Mouse (Mus musculus): Measurements from ENCODE around the gene Aig1. TPM values are rescaled to one million over a fixed set of nuclear protein-coding genes. Genes with fewer than 3 reads are reported as not detected.

The Aig1 gene
- polyA plus RNA-seq, 1 experiment from 2014 or later: 27.4 TPM

DNA sequence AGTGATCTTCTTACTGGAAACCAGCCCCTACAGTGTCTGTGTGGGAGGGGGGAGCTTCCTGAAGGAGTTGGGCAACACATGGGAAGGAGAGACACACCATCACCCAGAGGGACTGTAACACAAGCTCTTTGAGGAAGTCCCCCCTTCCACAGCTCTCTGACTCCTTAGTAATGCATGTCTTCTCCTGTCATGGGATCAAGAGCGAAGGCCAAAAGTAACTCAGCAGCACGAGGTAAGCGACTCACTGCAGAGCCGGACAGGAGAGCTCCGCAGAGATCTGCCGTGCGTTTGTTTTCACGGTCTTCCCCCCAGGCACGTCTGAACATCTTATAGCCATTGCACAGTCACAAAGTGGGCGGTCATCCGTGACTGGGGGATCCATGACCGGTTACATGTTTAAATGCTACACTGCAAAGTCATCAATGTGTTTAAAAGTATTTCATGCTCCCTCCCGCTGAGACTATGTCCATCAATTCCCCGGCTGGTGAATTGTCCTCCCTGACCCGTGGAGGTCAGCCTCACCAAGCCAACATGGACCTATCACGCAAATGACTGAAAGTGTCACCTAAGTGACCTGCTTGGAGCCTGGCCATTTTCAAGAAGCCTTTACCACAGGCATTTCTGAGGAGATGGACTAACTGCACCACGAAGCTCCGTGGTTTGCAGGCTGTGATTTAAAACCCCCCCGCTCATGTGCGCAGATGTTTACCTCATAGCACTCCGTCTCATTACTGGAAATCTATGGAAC is 30.9 kb downstream of the Aig1 start:
- Histone ChIP-seq H3K4me2 (no peak overlapping the region), H3K4me1 (ENCODE audit: control insufficient read depth, insufficient read depth, low read length) (no peaks in the 10 kb centered on the region; the same call in none of the 2 replicates), H3K4me3 (ENCODE audit: low read depth, low read length) (no peak overlapping the region), H3K9ac (ENCODE audit: low read length) (no peak overlapping the region), H3K27ac (ENCODE audit: low read depth, low read length) (no peak overlapping the region), H3K36me3 (ENCODE audit: control insufficient read depth, insufficient read depth, low read length) (no peaks in the 10 kb centered on the region), H3K9me3 (ENCODE audit: control insufficient read depth, low read length) (no peaks in the 10 kb centered on the region), H3K27me3 (ENCODE audit: control insufficient read depth, insufficient read depth, low read length) (no peaks in the 10 kb centered on the region)
- no peak for ATAC-seq (ENCODE audit: low FRiP score)
- DNase-seq (ENCODE audit: low spot score, missing footprints): no peak
- 79% methylated on average over 21 of the region's 21 CpGs for WGBS

DNA sequence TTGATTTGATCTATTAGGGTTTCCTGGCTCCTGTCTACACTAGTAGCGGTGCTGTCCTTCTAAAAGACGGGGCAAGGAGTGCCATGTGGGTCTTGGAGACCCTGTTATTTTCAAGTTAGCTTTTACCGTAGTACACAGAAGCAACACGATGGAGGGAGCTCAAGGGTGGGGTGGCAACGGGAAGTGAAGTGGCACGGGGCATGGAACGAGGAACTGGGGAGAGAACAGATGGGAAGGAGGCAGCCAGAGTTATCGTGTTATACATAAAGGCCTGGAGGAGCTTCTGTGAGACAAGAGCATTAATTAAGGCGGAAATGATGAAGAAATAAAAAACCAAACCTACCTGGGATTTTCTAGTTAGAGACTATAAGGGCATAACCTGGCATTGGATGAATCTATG is 31.8 kb downstream of the Aig1 start:
- Histone ChIP-seq H3K9ac (ENCODE audit: low read length) (no peak overlapping the region), H3K27me3 (ENCODE audit: control insufficient read depth, insufficient read depth, low read length) (no peaks in the 10 kb centered on the region), H3K4me1 (ENCODE audit: control insufficient read depth, insufficient read depth, low read length) (no peaks in the 10 kb centered on the region; the same call in none of the 2 replicates), H3K36me3 (ENCODE audit: control insufficient read depth, insufficient read depth, low read length) (no peaks in the 10 kb centered on the region), H3K9me3 (ENCODE audit: control insufficient read depth, low read length) (no peaks in the 10 kb centered on the region), H3K4me2 (no peak overlapping the region), H3K27ac (ENCODE audit: low read depth, low read length) (no peak overlapping the region), H3K4me3 (ENCODE audit: low read depth, low read length) (no peak overlapping the region)
- WGBS: 92% methylated on average over 9 of the region's 9 CpGs
- DNase-seq (ENCODE audit: low spot score, missing footprints) (no peak), ATAC-seq (ENCODE audit: low FRiP score) (no peak)

DNA sequence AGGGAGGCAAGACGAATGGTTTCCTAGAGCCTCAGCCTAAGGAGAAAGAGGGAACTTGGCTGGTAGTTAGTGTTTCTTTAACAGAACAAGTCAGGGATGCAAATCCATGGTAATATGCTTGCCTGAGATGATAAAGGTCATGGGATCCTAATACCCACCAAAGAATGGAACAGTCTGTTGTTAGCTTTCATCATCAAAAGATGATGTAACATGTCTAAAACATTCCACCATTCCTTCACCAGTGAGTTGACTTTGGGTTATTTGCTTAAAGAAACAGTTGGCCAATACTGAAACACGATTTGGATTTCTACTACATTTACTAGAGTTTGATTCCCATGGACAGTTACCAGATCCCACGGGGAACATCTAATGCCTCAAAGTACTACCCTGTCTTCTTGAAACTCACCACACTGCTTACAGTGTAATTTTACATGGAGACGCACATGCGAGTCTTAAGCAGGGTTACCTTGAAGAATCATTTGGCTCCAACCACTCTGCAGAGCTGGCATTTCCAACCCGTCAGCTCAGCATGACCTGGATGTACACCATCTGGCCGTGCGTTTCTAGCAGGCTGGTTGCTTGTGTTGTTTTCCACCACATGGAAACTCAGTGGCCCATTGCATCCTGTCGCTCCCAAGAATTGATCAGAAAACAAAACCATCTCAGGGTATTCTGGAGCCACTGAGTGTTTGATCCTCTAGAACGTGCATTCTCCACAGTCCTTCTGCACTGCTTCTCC is 32.9 kb downstream of the Aig1 start:
- no peak overlapping the region for H3K27ac ChIP-seq (ENCODE audit: low read depth, low read length)
- no peaks in the 10 kb centered on the region for H3K27me3 ChIP-seq (ENCODE audit: control insufficient read depth, insufficient read depth, low read length)
- H3K36me3 ChIP-seq (ENCODE audit: control insufficient read depth, insufficient read depth, low read length): no peaks in the 10 kb centered on the region
- H3K9me3 ChIP-seq (ENCODE audit: control insufficient read depth, low read length): no peaks in the 10 kb centered on the region
- H3K4me3 ChIP-seq (ENCODE audit: low read depth, low read length): no peak overlapping the region
- ATAC-seq (ENCODE audit: low FRiP score) (no peak), DNase-seq (ENCODE audit: low spot score, missing footprints) (no peak)
- no peak overlapping the region for H3K4me2 ChIP-seq
- no peak overlapping the region for H3K9ac ChIP-seq (ENCODE audit: low read length)
- H3K4me1 ChIP-seq (ENCODE audit: control insufficient read depth, insufficient read depth, low read length): no peaks in the 10 kb centered on the region; the same call in none of the 2 replicates
- 90% methylated on average over 10 of the region's 10 CpGs for WGBS

DNA sequence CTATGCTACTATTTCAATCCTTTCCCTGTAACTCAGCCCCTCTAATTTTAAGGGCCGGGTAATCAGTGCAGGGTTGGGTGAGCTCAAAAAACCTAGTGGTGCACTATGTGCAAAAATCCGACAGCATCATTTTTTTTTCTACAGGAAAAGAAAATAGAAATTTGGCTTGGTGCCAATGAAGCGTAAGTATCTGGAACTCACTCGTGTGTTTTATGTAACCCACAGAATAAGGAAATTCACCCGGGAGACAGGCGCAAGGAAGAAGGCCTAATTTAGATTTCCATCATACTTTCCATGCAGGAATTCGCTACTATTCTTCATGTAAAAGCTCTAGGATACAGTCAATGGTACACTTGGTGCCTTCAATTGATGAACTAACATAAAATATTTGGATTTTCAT is 34.7 kb downstream of the Aig1 start:
- DNase-seq (ENCODE audit: low spot score, missing footprints): no peak
- H3K4me3 ChIP-seq (ENCODE audit: low read depth, low read length): no peak overlapping the region

DNA sequence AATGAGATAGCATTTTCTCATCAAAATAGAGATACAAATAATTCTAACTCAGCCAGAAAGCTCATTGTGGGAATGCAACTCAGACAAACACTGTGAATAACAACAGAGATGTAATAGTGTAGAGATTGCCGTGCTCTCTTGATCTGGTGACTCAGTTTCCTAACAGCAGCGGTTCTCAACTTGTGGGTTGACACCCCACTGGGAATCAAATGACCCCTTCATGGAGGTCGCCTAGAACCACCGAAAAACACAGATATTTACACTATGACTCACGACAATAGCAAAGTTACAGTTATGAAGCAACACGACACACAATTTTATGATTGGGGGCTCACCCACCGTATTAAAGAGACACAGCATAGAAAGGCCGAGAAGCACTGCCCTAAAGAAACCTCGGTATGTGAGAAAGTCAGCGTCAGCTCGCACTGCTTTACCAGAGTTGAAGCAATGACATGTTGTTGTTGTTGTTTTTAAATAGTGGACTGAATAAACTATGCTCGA is 35.7 kb downstream of the Aig1 start:
- Histone ChIP-seq H3K4me2 (no peak overlapping the region), H3K4me3 (ENCODE audit: low read depth, low read length) (no peak overlapping the region), H3K36me3 (ENCODE audit: control insufficient read depth, insufficient read depth, low read length) (no peaks in the 10 kb centered on the region), H3K9me3 (ENCODE audit: control insufficient read depth, low read length) (no peaks in the 10 kb centered on the region), H3K9ac (ENCODE audit: low read length) (no peak overlapping the region), H3K27me3 (ENCODE audit: control insufficient read depth, insufficient read depth, low read length) (no peaks in the 10 kb centered on the region), H3K27ac (ENCODE audit: low read depth, low read length) (no peak overlapping the region), H3K4me1 (ENCODE audit: control insufficient read depth, insufficient read depth, low read length) (no peaks in the 10 kb centered on the region; the same call in none of the 2 replicates)
- DNase-seq (ENCODE audit: low spot score, missing footprints): no peak
- 90% methylated on average over 12 of the region's 12 CpGs for WGBS
- no peak for ATAC-seq (ENCODE audit: low FRiP score)

More for the DNA sequence above, 34.7 kb downstream of the Aig1 start:
- H3K9me3 ChIP-seq (ENCODE audit: control insufficient read depth, low read length): no peaks in the 10 kb centered on the region
- ATAC-seq (ENCODE audit: low FRiP score): no peak
- H3K27ac ChIP-seq (ENCODE audit: low read depth, low read length): no peak overlapping the region
- H3K4me1 ChIP-seq (ENCODE audit: control insufficient read depth, insufficient read depth, low read length): no peaks in the 10 kb centered on the region; the same call in none of the 2 replicates
- H3K36me3 ChIP-seq (ENCODE audit: control insufficient read depth, insufficient read depth, low read length): no peaks in the 10 kb centered on the region
- H3K4me2 ChIP-seq: no peak overlapping the region
- no peaks in the 10 kb centered on the region for H3K27me3 ChIP-seq (ENCODE audit: control insufficient read depth, insufficient read depth, low read length)
- WGBS: 92% methylated on average over 7 of the region's 7 CpGs
- no peak overlapping the region for H3K9ac ChIP-seq (ENCODE audit: low read length)

DNA sequence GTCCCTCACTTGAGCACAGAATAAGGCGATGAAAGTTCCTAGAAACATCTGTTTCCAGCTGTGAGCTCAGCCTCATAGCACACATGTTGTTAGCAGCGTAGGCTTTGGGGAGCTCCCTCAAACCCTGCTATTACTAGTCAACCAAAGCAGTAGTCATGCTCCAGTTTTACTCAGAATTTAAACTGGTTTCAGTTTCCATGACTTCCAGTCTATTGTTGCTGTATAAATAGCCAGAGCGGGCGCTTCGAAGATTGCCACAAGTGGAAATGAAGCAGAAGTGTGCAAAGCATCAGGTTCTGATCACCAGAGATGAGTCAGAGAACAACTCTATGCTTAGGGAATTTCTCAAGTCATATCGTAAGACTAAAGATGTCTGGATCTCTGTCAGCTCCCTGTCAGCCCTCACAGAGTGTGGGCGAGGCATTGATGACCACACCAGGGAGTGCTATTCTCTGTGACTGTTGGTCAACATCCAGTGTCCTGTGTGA is 36.2 kb downstream of the Aig1 start:
- no peak overlapping the region for H3K9ac ChIP-seq (ENCODE audit: low read length)
- ATAC-seq (ENCODE audit: low FRiP score): no peak
- no peaks in the 10 kb centered on the region for H3K36me3 ChIP-seq (ENCODE audit: control insufficient read depth, insufficient read depth, low read length)
- H3K9me3 ChIP-seq (ENCODE audit: control insufficient read depth, low read length): no peaks in the 10 kb centered on the region
- 88% methylated on average over 7 of the region's 7 CpGs for WGBS
- DNase-seq (ENCODE audit: low spot score, missing footprints): no peak
- H3K27me3 ChIP-seq (ENCODE audit: control insufficient read depth, insufficient read depth, low read length): no peaks in the 10 kb centered on the region
- H3K27ac ChIP-seq (ENCODE audit: low read depth, low read length): no peak overlapping the region
- H3K4me3 ChIP-seq (ENCODE audit: low read depth, low read length): no peak overlapping the region
- H3K4me2 ChIP-seq: no peak overlapping the region
- H3K4me1 ChIP-seq (ENCODE audit: control insufficient read depth, insufficient read depth, low read length): no peaks in the 10 kb centered on the region

DNA sequence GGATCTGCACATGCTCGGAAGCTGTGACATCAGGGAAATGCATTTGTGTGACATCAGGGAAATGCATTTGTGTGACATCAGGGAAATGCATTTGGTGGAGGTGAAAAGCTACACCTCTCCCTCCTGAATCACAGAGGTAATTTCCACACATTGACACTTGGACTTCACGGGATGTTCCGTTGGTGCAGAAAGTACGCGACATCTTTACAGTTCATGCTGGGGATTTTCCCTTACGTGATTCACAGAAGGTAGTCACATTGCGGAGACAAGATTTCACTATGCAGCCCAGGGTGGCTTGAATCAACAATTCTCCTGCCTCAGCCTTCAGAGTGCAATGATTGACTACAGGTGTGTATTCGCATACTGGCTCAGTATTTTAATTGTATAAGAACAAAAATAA is 41.6 kb downstream of the Aig1 start:
- no peak overlapping the region for H3K4me2 ChIP-seq
- no peak overlapping the region for H3K9ac ChIP-seq (ENCODE audit: low read length)
- H3K4me3 ChIP-seq (ENCODE audit: low read depth, low read length): no peak overlapping the region
- H3K27me3 ChIP-seq (ENCODE audit: control insufficient read depth, insufficient read depth, low read length): no peaks in the 10 kb centered on the region
- no peaks in the 10 kb centered on the region for H3K9me3 ChIP-seq (ENCODE audit: control insufficient read depth, low read length)
- 96% methylated on average over 8 of the region's 8 CpGs for WGBS
- no peak for ATAC-seq (ENCODE audit: low FRiP score)
- H3K27ac ChIP-seq (ENCODE audit: low read depth, low read length): no peak overlapping the region
- no peaks in the 10 kb centered on the region for H3K4me1 ChIP-seq (ENCODE audit: control insufficient read depth, insufficient read depth, low read length)
- no peaks in the 10 kb centered on the region for H3K36me3 ChIP-seq (ENCODE audit: control insufficient read depth, insufficient read depth, low read length)
- DNase-seq (ENCODE audit: low spot score, missing footprints): peak; percentile 49

DNA sequence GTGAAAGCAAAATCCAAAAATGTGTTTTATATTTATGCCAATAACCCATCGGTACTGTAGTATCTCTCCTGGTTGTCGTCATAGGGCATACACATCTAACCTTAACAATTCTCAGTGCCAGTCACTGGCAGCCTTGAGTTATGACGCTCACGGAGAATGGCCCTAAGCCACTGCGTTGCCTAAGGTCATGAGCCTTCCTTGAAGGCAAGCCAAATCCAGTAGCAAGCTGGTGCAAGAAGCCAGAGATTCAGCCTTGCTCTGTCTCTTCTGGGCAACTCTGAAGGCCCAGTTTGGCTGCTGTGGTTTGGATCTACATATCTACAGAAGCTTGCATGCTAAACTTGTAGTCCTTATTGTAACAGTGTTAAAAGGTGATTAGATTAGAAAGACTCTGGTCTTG is 55.2 kb downstream of the Aig1 start:
- no peak overlapping the region for H3K4me2 ChIP-seq
- H3K4me3 ChIP-seq (ENCODE audit: low read depth, low read length): no peak overlapping the region
- no peaks in the 10 kb centered on the region for H3K36me3 ChIP-seq (ENCODE audit: control insufficient read depth, insufficient read depth, low read length)
- no peak overlapping the region for H3K9ac ChIP-seq (ENCODE audit: low read length)
- H3K27me3 ChIP-seq (ENCODE audit: control insufficient read depth, insufficient read depth, low read length): no peaks in the 10 kb centered on the region
- no peaks in the 10 kb centered on the region for H3K4me1 ChIP-seq (ENCODE audit: control insufficient read depth, insufficient read depth, low read length)
- H3K27ac ChIP-seq (ENCODE audit: low read depth, low read length): no peak overlapping the region
- 94% methylated on average over 5 of the region's 5 CpGs for WGBS
- no peaks in the 10 kb centered on the region for H3K9me3 ChIP-seq (ENCODE audit: control insufficient read depth, low read length)
- DNase-seq (ENCODE audit: low spot score, missing footprints) (no peak), ATAC-seq (ENCODE audit: low FRiP score) (no peak)

DNA sequence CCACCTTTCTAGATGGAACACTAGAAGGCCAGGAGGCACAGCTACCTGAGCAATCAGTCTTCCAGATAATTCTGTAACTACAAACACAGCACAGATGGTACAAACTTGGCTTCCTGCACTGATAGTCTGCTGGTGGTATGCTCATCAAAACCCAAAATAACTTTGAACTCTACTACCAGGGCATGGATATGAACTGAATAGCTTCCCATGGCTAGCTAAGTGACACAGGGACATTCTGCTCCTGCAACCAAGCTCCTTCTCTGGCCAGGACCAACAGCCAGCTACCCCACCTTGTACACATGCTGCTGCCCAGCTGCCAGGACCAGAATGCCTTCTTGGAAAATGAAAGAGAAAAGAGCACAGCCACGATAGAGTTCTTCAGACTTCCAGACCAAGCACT is 60.5 kb downstream of the Aig1 start:
- no peak overlapping the region for H3K27ac ChIP-seq (ENCODE audit: low read depth, low read length)
- no peaks in the 10 kb centered on the region for H3K9me3 ChIP-seq (ENCODE audit: control insufficient read depth, low read length)
- no peaks in the 10 kb centered on the region for H3K36me3 ChIP-seq (ENCODE audit: control insufficient read depth, insufficient read depth, low read length)
- H3K4me3 ChIP-seq (ENCODE audit: low read depth, low read length): no peak overlapping the region
- H3K27me3 ChIP-seq (ENCODE audit: control insufficient read depth, insufficient read depth, low read length): no peaks in the 10 kb centered on the region
- H3K9ac ChIP-seq (ENCODE audit: low read length): no peak overlapping the region
- no peaks in the 10 kb centered on the region for H3K4me1 ChIP-seq (ENCODE audit: control insufficient read depth, insufficient read depth, low read length)
- H3K4me2 ChIP-seq: no peak overlapping the region
- WGBS: 88% methylated on average over 1 of the region's 1 CpGs
- ATAC-seq (ENCODE audit: low FRiP score): no peak
- no peak for DNase-seq (ENCODE audit: low spot score, missing footprints)
